Mouse (Mus musculus) kidney, adult 18-20 months (tissue): ENCODE data around the gene 2310050C09Rik.

Source experiments
- DNase-seq: peaks from one replicate; pipeline ENCODE4 v3.0.0; 2021

The 2310050C09Rik gene

GRCm38 (mm10) chr3:92870116-92870515 lies at the start of gene 2310050C09Rik:
Gene 2310050C09Rik, minus strand, starts transcription at chr3:92870216.
- no peak for DNase-seq

- DNase-seq = no peak
Measured at GRCm38 (mm10) chr3:92907571-92907970, 37.6 kb upstream of the 2310050C09Rik start.

GRCm38 (mm10) chr3:92905182-92905581 lies 35.2 kb upstream of the 2310050C09Rik start:
- DNase-seq = no peak

GRCm38 (mm10) chr3:92903640-92904039 lies 33.6 kb upstream of the 2310050C09Rik start:
- DNase-seq = no peak

- DNase-seq = peak; percentile 52
Measured at GRCm38 (mm10) chr3:92902992-92903391, 33.0 kb upstream of the 2310050C09Rik start.

- DNase-seq = no peak
Measured at GRCm38 (mm10) chr3:92894489-92894888, 24.5 kb upstream of the 2310050C09Rik start.

- DNase-seq = peak; percentile 53
Measured at GRCm38 (mm10) chr3:92894063-92894462, 24.0 kb upstream of the 2310050C09Rik start.

GRCm38 (mm10) chr3:92874180-92874579 lies 4.2 kb upstream of the 2310050C09Rik start:
- DNase-seq = no peak

- no peak for DNase-seq
Measured at GRCm38 (mm10) chr3:92851186-92851585, 18.8 kb downstream of the 2310050C09Rik start, which contains the start of gene Lce1l. Gene Lce1l, minus strand, starts transcription at chr3:92851286.

- DNase-seq = no peak
Measured at GRCm38 (mm10) chr3:92827108-92827507, 42.9 kb downstream of the 2310050C09Rik start, which contains the start of gene Kprp. Gene Kprp, minus strand, starts transcription at chr3:92827247.

GRCm38 (mm10) chr3:92825808-92826207 lies 44.2 kb downstream of the 2310050C09Rik start:
- no peak for DNase-seq
